Mouse (Mus musculus) liver, embryonic 15.5 days (tissue): ENCODE measurements around the gene Hira. TPM values are rescaled to one million over a fixed set of nuclear protein-coding genes. Genes with fewer than 3 reads are reported as not detected.
A peak's percentile ranks its signal among the peaks of the same experiment; 100 is the strongest.
"Not testable (repeated sequence)": the region's sequence is repeated elsewhere in the genome, so short reads cannot be mapped to it uniquely, and the experiment has no call there.

Experiments
- ATAC-seq: fragments of 200-750 bp; cut with Nextera tagmentation; 2 replicates; pipeline ENCODE4 v1.8.0; 2017; ENCODE audit warnings: moderate number of reproducible peaks, mild to moderate bottlenecking, moderate library complexity; ENCODE audit not compliant: insufficient read depth
- H3K27ac ChIP-seq: fragments of 300-500 bp; sonication (generic); replicated peaks from 2 replicates; pipeline ENCODE4 v1.5.1; 2015; ENCODE audit warnings: mild to moderate bottlenecking, inconsistent platforms
- H3K27me3 ChIP-seq: fragments of 300-500 bp; sonication (generic); 2 replicates; pipeline ENCODE4 v1.6.1; 2015; ENCODE audit warnings: mild to moderate bottlenecking, inconsistent platforms
- H3K36me3 ChIP-seq: fragments of 300-500 bp; sonication (generic); replicated peaks from 2 replicates; pipeline ENCODE4 v1.6.1; 2015; ENCODE audit warnings: moderate library complexity, mild to moderate bottlenecking, inconsistent platforms
- H3K4me1 ChIP-seq: fragments of 300-500 bp; sonication (generic); replicated peaks from 2 replicates; pipeline ENCODE4 v1.6.1; 2015; ENCODE audit warnings: inconsistent platforms
- H3K4me2 ChIP-seq: fragments of 300-500 bp; sonication (generic); 2 replicates; pipeline ENCODE4 v1.6.1; 2015; ENCODE audit warnings: moderate library complexity, mild to moderate bottlenecking, inconsistent platforms
- H3K4me3 ChIP-seq: fragments of 300-500 bp; sonication (generic); replicated peaks from 2 replicates; pipeline ENCODE4 v1.5.1; 2015; ENCODE audit warnings: mild to moderate bottlenecking, inconsistent platforms
- H3K9ac ChIP-seq: fragments of 300-500 bp; sonication (generic); 2 replicates; pipeline ENCODE4 v1.6.1; 2015; ENCODE audit warnings: moderate library complexity, mild to moderate bottlenecking, inconsistent platforms
- H3K9me3 ChIP-seq: fragments of 300-500 bp; sonication (generic); replicated peaks from 2 replicates; pipeline ENCODE4 v1.6.1; 2016; ENCODE audit warnings: inconsistent platforms
- WGBS: fragments of 180-500 bp; shearing (Covaris S2); methylation state at CpG from one replicate; pipeline ENCODE4 v1.1.7; 2015; ENCODE audit warnings: mixed read lengths; ENCODE audit not compliant: insufficient replicate concordance; 5-methylcytosine and 5-hydroxymethylcytosine counted together
- polyA plus RNA-seq: library from polyadenylated mRNA; unstranded; fragments of >200 nt; fragmentation: Nextera tagmentation; extraction: Ambion mirVana; gene quantifications from 2 replicates; pipeline ENCODE4 v1.2.1, GENCODE M21; 2015

Hira gene
- 5.4 and 6.7 TPM in 2 replicates for polyA plus RNA-seq

- Histone ChIP-seq H3K9ac (peak within 1 kb of the TSS; percentile 85), H3K27me3 (no peaks in the 10 kb centered on the region), H3K4me2 (peak within 1 kb of the TSS; percentile 93), H3K27ac (peak within 1 kb of the TSS; percentile 99), H3K9me3 (no peaks in the 10 kb centered on the region), H3K4me3 (peak within 1 kb of the TSS; percentile 93), H3K4me1 (peaks cover 43% of the 10 kb centered on the region), H3K36me3 (peaks cover 46% of the 10 kb centered on the region)
- under 1% methylated on average over 93 of the region's 93 CpGs for WGBS
- peak; percentile 92 for ATAC-seq
Observed at GRCm38 (mm10) chr16:18876442-18877308, at the start of gene Hira, which contains the start of gene Mrpl40. Gene Hira (plus strand): TSS chr16:18877037. Gene Mrpl40 (minus strand): TSS chr16:18876862.

- ATAC-seq, result no peak
- Histone ChIP-seq H3K9me3 (no peaks in the 10 kb centered on the region), H3K27me3 (no peaks in the 10 kb centered on the region), H3K36me3 (peaks cover 97% of the 10 kb centered on the region), H3K4me2 (no peak overlapping the region), H3K9ac (no peak overlapping the region), H3K4me3 (no peak overlapping the region), H3K27ac (no peak overlapping the region), H3K4me1 (no peaks in the 10 kb centered on the region)
- WGBS, result 81% methylated on average over 3 of the region's 3 CpGs
Observed at GRCm38 (mm10) chr16:18828630-18829029, 48.2 kb upstream of the Hira start.

GRCm38 (mm10) chr16:18829102-18829501 is 47.7 kb upstream of the Hira start:
- peaks cover 97% of the 10 kb centered on the region for H3K36me3 ChIP-seq
- no peaks in the 10 kb centered on the region for H3K4me1 ChIP-seq
- no peaks in the 10 kb centered on the region for H3K9me3 ChIP-seq
- H3K4me2 ChIP-seq, result no peak overlapping the region
- no peak overlapping the region for H3K9ac ChIP-seq
- WGBS, result 80% methylated on average over 6 of the region's 6 CpGs
- H3K27me3 ChIP-seq, result no peaks in the 10 kb centered on the region
- H3K27ac ChIP-seq, result no peak overlapping the region
- no peak for ATAC-seq
- no peak overlapping the region for H3K4me3 ChIP-seq

- peaks cover 8% of the 10 kb centered on the region for H3K4me1 ChIP-seq
- no peaks in the 10 kb centered on the region for H3K9me3 ChIP-seq
- no peak overlapping the region for H3K4me2 ChIP-seq
- 70% methylated on average over 2 of the region's 2 CpGs for WGBS
- no peak overlapping the region for H3K9ac ChIP-seq
- no peak overlapping the region for H3K4me3 ChIP-seq
- H3K27ac ChIP-seq, result no peak overlapping the region
- H3K27me3 ChIP-seq, result no peaks in the 10 kb centered on the region
- ATAC-seq, result no peak
- H3K36me3 ChIP-seq, result peaks cover 73% of the 10 kb centered on the region
Observed at GRCm38 (mm10) chr16:18833486-18833885, 43.4 kb upstream of the Hira start.

DNA sequence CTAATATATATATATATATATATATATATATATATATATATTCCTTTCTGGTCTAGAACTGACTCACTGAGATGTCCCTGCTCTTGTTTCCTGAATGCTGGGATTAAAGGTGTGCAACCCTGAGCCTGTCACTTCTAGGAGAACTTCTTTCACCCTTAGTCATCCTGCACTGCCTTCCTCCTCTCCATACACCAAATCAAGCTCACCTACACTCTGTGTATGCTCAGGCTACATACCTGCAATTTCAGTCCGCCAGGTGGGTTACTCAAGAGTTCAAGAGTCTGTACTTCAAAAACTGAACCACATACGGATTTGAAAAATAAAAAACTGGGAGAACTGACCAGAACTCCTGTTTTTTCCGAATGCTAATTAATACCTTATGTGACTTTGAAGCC is 40.8 kb upstream of the Hira start:
- peak overlapping the region; percentile 85 for H3K4me3 ChIP-seq
- H3K9ac ChIP-seq, result peak overlapping the region; percentile 92; the same call in 1 of the 2 replicates
- H3K4me1 ChIP-seq, result peaks cover 8% of the 10 kb centered on the region
- ATAC-seq, result 0 out of 2 replicates have a peak, but pooled peaks have one; percentile 7
- no peaks in the 10 kb centered on the region for H3K9me3 ChIP-seq
- no peak overlapping the region for H3K27ac ChIP-seq
- H3K27me3 ChIP-seq, result no peaks in the 10 kb centered on the region
- peaks cover 59% of the 10 kb centered on the region for H3K36me3 ChIP-seq
- H3K4me2 ChIP-seq, result peak overlapping the region; percentile 81
- WGBS, result 23% methylated on average over 3 of the region's 3 CpGs

DNA sequence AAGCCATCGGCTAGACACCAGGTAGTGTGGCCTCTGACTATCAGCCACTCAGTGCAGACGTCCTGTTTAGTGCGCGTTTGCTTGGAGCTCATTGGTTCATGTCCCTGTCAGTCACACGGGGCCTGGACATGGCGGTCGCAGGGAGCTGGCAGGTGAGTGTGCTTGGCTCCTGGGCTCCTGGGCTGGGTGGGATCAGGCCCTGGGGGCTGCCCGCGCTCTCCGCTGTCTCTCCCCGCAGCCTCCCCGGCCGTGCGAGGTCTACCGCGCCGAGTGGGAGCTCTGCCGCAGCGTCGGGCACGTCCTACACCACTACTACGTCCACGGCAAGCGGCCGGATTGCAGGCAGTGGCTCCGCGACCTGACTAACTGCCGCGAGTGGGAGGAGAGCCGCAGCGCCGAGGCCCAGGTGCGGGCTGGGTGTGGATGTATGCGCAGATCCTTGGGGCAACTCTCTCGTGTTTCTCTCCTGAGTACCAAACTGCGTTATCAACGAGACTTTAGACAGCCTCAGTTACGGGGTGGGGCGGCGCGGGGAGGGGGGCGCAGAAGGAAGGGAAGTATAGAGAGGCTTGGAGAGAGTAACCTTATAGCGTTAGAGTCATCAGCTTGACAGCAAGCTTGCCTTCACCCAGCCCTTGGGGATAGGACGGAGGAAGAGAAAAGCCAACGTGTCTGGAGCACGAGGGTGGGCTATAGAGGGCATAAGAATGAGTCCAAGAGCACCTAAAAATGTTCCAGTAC is 40.2 kb upstream of the Hira start, which contains the start of the genes 2510002D24Rik and Gm28539:
Gene 2510002D24Rik, plus strand, starts transcription at position 111 of the 741 bp plus-strand sequence.
Gene Gm28539, plus strand, starts transcription at position 117 of the 741 bp plus-strand sequence.
- ATAC-seq, result peak; percentile 98
- Histone ChIP-seq H3K36me3 (peaks cover 54% of the 10 kb centered on the region), H3K9ac (peak within 1 kb of the TSS; percentile 92), H3K9me3 (no peaks in the 10 kb centered on the region), H3K27me3 (no peaks in the 10 kb centered on the region), H3K4me1 (peaks cover 8% of the 10 kb centered on the region), H3K4me2 (peak within 1 kb of the TSS; percentile 81), H3K4me3 (peak within 1 kb of the TSS; percentile 85), H3K27ac (peak within 1 kb of the TSS; percentile 78)
- WGBS, result under 1% methylated on average over 46 of the region's 46 CpGs

- H3K9ac ChIP-seq, result no peak overlapping the region
- peaks cover 8% of the 10 kb centered on the region for H3K4me1 ChIP-seq
- no peak overlapping the region for H3K4me2 ChIP-seq
- H3K4me3 ChIP-seq, result no peak overlapping the region
- H3K9me3 ChIP-seq, result no peaks in the 10 kb centered on the region
- peaks cover 37% of the 10 kb centered on the region for H3K36me3 ChIP-seq
- no peaks in the 10 kb centered on the region for H3K27me3 ChIP-seq
- 91% methylated on average over 4 of the region's 4 CpGs for WGBS
- no peak for ATAC-seq
- H3K27ac ChIP-seq, result no peak overlapping the region
Observed at GRCm38 (mm10) chr16:18838346-18838745, 38.5 kb upstream of the Hira start.

GRCm38 (mm10) chr16:18846301-18846820 is 30.5 kb upstream of the Hira start:
- Histone ChIP-seq H3K9ac (no peak overlapping the region), H3K27ac (no peak overlapping the region), H3K27me3 (no peaks in the 10 kb centered on the region), H3K4me1 (no peaks in the 10 kb centered on the region), H3K36me3 (no peaks in the 10 kb centered on the region), H3K9me3 (no peaks in the 10 kb centered on the region), H3K4me2 (no peak overlapping the region), H3K4me3 (no peak overlapping the region)
- 76% methylated on average over 15 of the region's 15 CpGs for WGBS
- ATAC-seq, result no peak

DNA sequence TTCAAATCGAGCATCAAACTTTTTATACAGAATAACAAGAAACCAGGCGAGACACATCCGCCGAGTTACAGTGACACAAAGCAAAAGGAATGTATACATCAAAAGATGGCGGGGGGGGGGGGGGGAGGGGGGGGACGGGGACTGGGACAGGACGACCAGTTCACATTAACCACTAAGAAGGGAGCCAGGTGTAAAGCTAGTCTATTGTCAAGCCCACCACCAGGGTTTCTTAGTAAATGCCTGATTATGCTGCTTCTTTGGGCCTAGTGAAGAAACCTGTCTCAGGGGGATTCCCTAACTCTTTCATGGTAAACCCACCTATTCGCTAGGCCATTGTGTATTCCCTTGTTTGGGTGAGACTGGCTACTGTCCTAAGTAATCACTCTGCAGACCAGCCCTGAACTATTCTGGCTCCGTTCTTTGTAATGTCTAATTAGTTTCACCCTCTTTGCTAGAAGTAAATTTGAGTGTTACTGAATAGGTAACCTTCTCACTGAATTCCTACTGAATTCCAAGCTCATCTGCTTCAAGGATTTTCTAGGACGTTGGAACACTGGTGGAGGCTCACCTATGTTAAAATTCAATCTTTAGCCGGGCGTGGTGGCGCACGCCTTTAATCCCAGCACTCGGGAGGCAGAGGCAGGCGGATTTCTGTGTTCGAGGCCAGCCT is 27.2 kb upstream of the Hira start:
- not testable (repeated sequence) for H3K27me3 ChIP-seq, H3K4me3 ChIP-seq, H3K27ac ChIP-seq, H3K9ac ChIP-seq, H3K36me3 ChIP-seq, H3K9me3 ChIP-seq, H3K4me1 ChIP-seq, H3K4me2 ChIP-seq, ATAC-seq
- WGBS, result 76% methylated on average over 17 of the region's 17 CpGs

GRCm38 (mm10) chr16:18858551-18858950 is 18.3 kb upstream of the Hira start:
- no peaks in the 10 kb centered on the region for H3K4me1 ChIP-seq
- no peak overlapping the region for H3K9ac ChIP-seq
- H3K4me2 ChIP-seq, result no peak overlapping the region
- H3K27ac ChIP-seq, result no peak overlapping the region
- no peak overlapping the region for H3K4me3 ChIP-seq
- no peak for ATAC-seq
- H3K27me3 ChIP-seq, result no peaks in the 10 kb centered on the region
- H3K9me3 ChIP-seq, result no peaks in the 10 kb centered on the region
- H3K36me3 ChIP-seq, result no peaks in the 10 kb centered on the region
